Mouse (Mus musculus): ENCODE measurements around the gene Rpl35a.
"Not testable (repeated sequence)": the region's sequence is repeated elsewhere in the genome, so short reads cannot be mapped to it uniquely, and the experiment has no call there.

Rpl35a gene

DNA sequence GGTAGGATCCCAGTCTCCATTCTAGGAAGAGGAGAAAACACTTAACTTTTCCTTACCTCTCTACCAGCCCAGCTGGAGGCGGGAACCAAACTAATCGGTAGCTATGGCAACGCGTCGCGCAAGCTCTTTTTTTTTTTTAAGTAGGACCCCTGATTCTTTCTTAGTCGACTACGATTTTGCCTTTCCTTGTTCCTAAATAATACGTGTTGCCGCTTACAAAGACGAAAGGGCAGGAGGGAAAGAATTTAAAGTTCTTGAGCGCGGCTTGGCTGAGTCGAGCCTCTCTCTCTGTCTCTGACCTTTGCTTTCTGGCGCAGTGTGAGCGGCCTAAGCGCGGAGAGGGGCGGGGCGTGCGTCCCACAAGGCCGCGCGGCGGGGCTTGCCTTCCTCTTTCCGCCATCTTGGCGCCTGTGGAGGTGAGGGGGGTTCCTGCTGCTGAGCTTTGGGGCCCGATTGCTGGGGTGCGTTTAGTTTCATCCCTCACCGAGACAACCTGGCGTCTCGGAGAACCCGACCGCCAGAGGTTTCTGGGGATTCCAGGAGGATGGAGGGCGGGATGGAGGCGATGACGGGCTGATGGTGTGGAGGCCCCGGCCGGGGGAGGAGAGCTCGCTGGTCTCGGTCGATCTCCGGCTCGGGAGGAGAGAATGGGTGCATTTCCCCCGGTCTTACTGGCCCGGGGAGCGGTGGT lies at the start of gene Rpl35a, which contains the start of gene Iqcg:
Gene Rpl35a (plus strand): TSS at position 359 of the 691 bp plus-strand sequence.
Gene Iqcg (minus strand): TSS at position 124 of the 691 bp plus-strand sequence.
- DNase-seq = peak; percentile 95

GRCm38 (mm10) chr16:33006888-33007287 lies 49.4 kb upstream of the Rpl35a start:
- no peak for DNase-seq

DNA sequence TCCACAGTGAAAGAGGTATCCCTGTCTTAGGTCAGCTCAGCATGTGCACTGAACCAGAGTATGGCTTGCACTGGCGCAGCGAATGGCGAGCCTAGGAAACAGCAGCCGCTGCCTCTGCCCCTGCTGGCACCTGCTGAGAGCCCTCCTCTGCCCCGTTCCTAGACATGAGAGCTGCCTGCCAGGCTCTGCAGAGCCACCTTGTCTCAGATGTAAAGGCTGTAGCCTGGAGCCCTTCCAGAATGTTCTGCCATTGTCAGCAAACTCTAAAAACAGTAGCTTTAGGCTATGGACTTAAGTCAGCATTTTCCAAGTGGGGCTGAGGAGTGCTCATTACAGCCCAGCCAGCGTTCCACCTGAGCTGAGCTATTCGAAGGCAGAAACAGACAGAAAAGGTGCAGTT lies 48.8 kb upstream of the Rpl35a start:
- no peak for DNase-seq

- no peak for DNase-seq
Observed at GRCm38 (mm10) chr16:33010166-33010565, 46.1 kb upstream of the Rpl35a start.

GRCm38 (mm10) chr16:33013801-33014200 lies 42.5 kb upstream of the Rpl35a start:
- no peak for DNase-seq

GRCm38 (mm10) chr16:33014921-33015320 lies 41.3 kb upstream of the Rpl35a start:
- DNase-seq = no peak

- DNase-seq = no peak
Observed at GRCm38 (mm10) chr16:33015396-33015907, 40.8 kb upstream of the Rpl35a start.

DNA sequence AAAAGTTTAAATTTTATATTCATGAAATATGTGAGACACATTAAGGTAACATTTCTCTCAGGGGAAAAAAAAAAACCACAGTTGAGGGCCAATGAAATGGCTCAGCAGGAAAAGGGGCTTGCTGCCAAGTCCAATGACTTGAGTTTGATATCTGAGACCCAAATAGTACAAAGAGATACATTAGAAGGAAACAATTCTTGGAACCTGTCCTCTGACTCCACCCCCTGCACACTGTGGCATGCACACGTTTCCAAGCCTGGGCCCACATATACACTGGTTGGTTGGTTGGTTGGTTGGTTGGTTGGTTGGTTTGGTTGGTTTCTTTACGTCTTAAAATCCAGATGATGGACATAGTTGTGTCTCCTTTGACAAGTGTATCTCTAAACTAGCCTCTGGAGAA lies 40.3 kb upstream of the Rpl35a start:
- no peak for DNase-seq

DNA sequence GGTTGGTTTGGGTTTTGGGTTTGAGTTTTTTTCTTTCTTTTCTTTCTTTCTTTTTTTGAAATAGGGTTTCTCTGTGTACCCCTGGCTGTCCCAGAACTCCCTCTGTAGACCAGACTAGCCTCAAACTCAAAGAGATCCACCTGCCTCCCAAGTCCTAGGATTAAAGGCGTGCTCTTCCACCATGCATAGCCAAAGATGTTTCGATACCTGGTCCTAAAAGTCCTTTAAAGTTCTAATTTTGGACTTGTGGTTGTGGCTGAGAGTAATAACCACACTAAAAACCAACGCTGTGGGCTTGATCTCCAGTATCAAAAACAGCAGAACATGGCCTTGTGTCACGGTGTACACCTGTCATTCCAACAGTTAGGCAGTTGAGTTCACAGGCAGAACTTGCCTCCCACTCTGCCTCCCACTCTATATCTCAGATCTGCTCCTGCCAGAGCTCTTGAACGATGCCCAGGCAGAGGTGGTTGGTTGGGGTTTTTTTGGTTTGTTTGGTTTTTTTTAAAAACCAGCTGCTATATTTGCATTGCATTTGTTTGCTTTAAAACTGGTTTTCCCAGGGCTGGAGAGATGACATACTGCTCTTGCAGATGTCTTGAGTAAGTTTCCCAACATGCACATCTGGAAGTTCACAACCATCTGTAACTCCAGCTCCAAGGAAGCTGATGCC lies 38.4 kb upstream of the Rpl35a start:
- DNase-seq = no peak

GRCm38 (mm10) chr16:33019117-33019770 lies 37.0 kb upstream of the Rpl35a start:
- no peak for DNase-seq

DNA sequence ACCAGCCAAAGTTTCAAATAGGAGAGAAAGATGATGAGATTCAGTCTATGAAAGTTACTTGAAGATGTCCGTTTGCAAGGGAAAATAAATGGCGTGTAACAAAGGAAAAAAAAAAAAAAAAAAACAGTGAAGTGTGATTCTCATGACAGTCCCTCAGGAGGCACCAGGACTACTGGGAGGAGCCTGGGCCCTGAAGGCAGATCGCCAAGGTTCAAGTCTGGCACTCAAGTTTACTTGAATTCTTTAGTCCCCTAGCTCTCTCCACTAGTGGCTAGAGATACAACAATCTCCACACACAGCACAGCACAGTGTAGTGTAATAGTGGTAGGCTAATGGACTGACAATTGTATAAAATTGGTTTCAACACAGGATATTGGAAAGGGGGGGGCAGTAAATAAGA lies 34.9 kb upstream of the Rpl35a start:
- DNase-seq = no peak

DNA sequence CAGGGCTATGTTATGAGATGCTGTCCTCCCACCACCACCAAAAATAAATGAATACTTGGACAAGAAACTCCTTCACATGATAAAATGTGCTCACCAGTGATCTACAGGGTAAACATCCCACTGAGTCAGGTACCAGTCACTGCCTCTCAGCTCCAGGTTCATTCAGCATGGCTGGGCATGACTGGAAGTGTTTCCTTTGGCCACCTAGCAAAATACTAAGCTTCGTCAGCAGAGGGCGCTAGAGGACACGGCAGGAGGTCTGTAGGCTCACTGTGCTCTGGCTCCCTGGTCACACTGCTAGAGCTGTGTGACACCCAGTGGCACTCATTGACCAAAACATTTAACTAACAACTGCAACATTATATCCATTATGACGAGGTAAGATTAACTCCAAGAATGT lies 32.5 kb upstream of the Rpl35a start:
- DNase-seq = peak; percentile 88

- peak; percentile 80 for DNase-seq
Observed at GRCm38 (mm10) chr16:33024456-33025104, 31.7 kb upstream of the Rpl35a start.

GRCm38 (mm10) chr16:33026357-33026756 lies 29.9 kb upstream of the Rpl35a start:
- DNase-seq = no peak

GRCm38 (mm10) chr16:33036006-33036405 lies 20.2 kb upstream of the Rpl35a start:
- DNase-seq = no peak

DNA sequence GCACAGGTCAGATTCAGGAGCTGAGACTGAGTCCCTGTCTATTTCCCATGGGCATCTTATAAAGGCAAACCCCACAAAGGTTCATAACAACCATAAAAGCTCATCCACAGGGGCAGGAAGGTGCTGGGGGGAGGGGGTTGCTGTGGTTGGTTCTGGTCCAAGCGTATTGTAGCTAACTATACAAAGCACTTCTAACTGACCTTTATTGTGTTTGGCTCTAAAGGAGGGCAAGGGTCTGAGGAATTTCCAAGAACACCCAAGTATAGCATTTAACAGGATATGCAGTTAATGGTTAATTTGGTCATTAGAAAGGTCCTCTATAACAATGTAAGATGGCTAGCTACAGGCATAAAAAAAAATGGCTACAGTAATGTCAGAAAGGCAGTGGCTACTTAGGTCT lies 13.6 kb upstream of the Rpl35a start:
- DNase-seq = no peak

GRCm38 (mm10) chr16:33043268-33043667 lies 13.0 kb upstream of the Rpl35a start:
- DNase-seq = no peak

DNA sequence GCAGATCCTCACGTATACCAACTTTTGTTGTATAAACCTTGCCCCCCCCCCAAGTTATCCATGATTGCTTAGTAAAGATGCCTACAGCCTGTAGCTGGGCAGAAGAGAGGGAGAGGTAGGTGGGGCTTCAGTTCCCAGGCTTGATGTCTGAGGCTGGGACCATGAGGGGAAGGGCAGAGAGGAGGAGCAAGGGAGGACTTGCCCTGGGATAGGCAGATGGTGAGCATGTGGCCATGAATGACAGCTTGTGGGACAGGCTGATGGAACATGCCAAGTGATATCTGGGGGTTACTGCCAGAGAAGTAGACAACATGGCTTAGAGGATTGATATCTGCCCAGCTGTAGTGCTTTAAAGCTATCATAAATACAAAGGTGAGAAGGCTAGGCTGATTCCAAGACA lies 8.2 kb upstream of the Rpl35a start:
- DNase-seq = no peak

GRCm38 (mm10) chr16:33048686-33049085 lies 7.6 kb upstream of the Rpl35a start:
- DNase-seq = no peak

DNA sequence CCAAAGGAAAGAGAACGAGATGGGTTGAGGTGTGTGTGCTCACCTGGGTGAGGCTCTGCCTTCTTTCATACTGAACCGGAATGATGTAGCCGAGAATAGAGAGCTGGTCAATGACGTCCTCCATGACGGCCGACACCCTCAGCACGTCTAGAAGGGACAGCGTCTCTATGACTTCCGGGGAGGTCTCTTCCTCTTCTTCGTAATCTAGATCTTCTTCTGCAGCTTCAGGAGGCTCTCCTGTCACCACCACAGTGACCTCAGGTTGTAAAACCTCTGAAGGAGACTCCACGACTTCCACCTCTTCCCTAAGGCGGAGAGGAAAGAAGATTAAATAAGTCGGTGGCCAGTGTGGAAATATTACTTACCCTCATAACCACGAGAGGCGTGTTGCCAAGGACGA lies 6.4 kb upstream of the Rpl35a start:
- no peak for DNase-seq

DNA sequence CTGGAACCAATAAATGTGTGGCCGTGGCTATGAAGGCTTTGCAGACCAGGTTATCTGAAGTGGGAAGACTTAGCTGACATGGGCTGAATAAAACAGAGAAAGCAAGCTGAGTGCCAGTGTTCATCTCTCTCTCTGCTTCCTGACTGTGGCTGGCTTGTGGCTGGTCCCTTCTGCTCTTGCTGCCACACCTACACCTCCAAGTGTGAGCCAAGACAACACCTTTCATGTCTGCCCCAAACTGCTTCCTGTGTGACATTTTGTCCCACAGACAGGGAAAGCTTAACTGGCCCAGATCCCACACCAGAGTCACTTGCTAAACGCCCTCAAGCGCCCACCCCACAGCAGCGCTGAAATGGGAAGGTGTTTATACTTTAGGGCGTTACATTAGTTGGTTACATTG lies 3.1 kb upstream of the Rpl35a start:
- DNase-seq = no peak

GRCm38 (mm10) chr16:33054927-33055326 lies 1.3 kb upstream of the Rpl35a start:
- DNase-seq = not testable (repeated sequence)

- no peak for DNase-seq
Observed at GRCm38 (mm10) chr16:33055655-33056054, 598 bp upstream of the Rpl35a start.
